Mouse (Mus musculus) midbrain, embryonic 10.5 days (tissue): Measurements from ENCODE around the gene Smdt1. TPM values are rescaled to one million over a fixed set of nuclear protein-coding genes. Genes with fewer than 3 reads are reported as not detected.
A peak's percentile ranks its signal among the peaks of the same experiment; 100 is the strongest.
"Not testable (repeated sequence)": the region's sequence is repeated elsewhere in the genome, so short reads cannot be mapped to it uniquely, and the experiment has no call there.

Source experiments
- DNase-seq: peaks from one replicate; pipeline ENCODE4 v3.0.0-alpha.2; 2017; ENCODE audit warnings: low spot score
- H3K27ac ChIP-seq: fragments of 300-500 bp; sonication (generic); replicated peaks from 2 replicates; pipeline ENCODE4 v1.5.1; 2016; ENCODE audit warnings: mild to moderate bottlenecking
- H3K27me3 ChIP-seq: fragments of 300-500 bp; sonication (generic); 2 replicates; pipeline ENCODE4 v1.6.1; 2016; ENCODE audit warnings: low read depth, mild to moderate bottlenecking; ENCODE audit not compliant: poor library complexity, severe bottlenecking
- H3K36me3 ChIP-seq: fragments of 300-500 bp; sonication (generic); 2 replicates; pipeline ENCODE4 v1.6.1; 2016; ENCODE audit warnings: mild to moderate bottlenecking, moderate library complexity
- H3K4me1 ChIP-seq: fragments of 300-500 bp; sonication (generic); 2 replicates; pipeline ENCODE4 v1.6.1; 2016
- H3K4me3 ChIP-seq: fragments of 300-500 bp; sonication (generic); 2 replicates; pipeline ENCODE4 v1.5.1; 2016; ENCODE audit warnings: mild to moderate bottlenecking, moderate library complexity
- H3K9me3 ChIP-seq: fragments of 300-500 bp; sonication (generic); replicated peaks from 2 replicates; pipeline ENCODE4 v1.6.1; 2016; ENCODE audit warnings: mild to moderate bottlenecking
- WGBS: fragments of 180-500 bp; shearing (Covaris S2); methylation state at CpG from one replicate; pipeline ENCODE4 v1.1.7; 2016; 5-methylcytosine and 5-hydroxymethylcytosine counted together
- polyA plus RNA-seq: library from polyadenylated mRNA; unstranded; fragments of >200 nt; fragmentation: Nextera tagmentation; extraction: Ambion mirVana; gene quantifications from 2 replicates; pipeline ENCODE4 v1.2.1, GENCODE M21; 2016

The Smdt1 gene
- polyA plus RNA-seq, 1 experiment from 2014 or later, result 253 TPM

DNA sequence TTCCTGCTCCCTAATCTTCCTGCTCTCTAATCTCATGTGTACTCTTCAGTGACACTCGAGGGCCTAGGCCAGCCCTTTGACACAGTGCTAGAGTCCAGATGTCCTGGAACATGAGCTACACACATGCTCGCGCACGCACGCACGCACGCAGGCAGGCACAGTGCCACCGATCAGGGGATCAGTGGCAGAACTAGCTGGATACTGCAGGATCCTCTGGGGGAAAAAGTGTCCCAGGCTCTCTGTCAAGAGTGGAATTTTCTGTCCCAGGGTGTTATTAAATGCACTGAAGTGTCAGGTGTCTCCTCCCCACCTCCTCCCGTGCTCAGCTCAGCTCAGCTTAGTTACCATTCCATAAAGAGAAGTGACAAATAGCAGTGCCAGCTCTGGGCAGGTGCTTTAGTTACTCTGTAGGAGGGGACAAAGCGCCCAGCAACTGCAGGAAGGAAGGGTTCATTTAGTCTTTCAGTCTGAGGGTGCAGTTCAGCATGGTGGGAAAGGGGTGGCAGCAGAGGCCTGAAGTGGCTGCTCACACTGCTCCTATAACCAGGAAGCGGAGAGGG lies 22.8 kb downstream of the Smdt1 start:
- Histone ChIP-seq H3K27me3 (no peaks in the 10 kb centered on the region), H3K9me3 (no peaks in the 10 kb centered on the region), H3K4me1 (0 out of 2 replicates have a peak, but pooled peaks cover 4% of the 10 kb centered on the region), H3K36me3 (no peaks in the 10 kb centered on the region), H3K4me3 (no peak overlapping the region), H3K27ac (no peak overlapping the region)
- DNase-seq, result no peak
- 83% methylated on average over 11 of the region's 11 CpGs for WGBS

DNA sequence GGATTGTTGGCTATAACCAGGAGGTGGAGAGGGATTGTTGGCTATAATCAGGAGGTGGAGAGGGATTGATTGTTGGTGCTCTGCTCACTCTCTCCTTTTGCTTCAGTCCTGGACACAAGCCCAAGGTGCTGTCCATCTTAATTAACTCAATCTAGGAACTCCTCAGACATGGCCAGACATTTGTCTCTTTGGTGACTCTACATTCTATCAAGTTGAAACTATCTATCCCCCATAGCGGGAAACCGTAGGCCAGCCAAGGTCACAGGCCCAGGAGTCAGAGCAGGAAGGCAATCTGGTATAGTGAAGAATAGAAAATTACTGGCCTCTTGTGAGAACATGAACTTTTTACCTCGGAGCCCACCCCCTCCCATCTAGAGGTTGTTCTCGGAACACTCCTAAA lies 23.5 kb downstream of the Smdt1 start:
- H3K36me3 ChIP-seq, result no peaks in the 10 kb centered on the region
- no peak overlapping the region for H3K27ac ChIP-seq
- H3K4me1 ChIP-seq, result 0 out of 2 replicates have a peak, but pooled peaks cover 4% of the 10 kb centered on the region
- no peak for DNase-seq
- H3K9me3 ChIP-seq, result no peaks in the 10 kb centered on the region
- H3K4me3 ChIP-seq, result no peak overlapping the region
- H3K27me3 ChIP-seq, result no peaks in the 10 kb centered on the region
- WGBS, result 91% methylated on average over 4 of the region's 4 CpGs

DNA sequence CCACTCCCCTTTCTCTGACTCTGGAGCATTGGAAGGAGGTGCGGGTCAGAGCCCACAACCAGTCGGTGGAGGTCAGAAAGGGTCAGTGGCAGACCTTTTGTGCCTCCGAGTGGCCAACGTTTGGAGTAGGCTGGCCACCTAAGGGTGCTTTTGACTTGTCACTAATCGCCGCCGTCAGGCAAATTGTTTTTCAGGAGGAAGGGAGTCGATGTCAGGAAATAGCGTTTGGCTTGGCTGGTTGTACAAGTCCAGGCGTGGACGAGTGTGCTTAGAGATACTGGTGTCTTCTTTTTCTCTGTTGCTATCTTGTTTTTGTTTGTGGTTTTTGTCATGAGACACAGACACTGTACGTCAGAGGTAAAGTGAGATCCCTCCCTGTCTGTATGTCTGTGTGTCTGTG lies 25.0 kb downstream of the Smdt1 start:
- H3K27ac ChIP-seq, H3K4me3 ChIP-seq, DNase-seq, H3K27me3 ChIP-seq, H3K9me3 ChIP-seq, H3K4me1 ChIP-seq, H3K36me3 ChIP-seq: not testable (repeated sequence)
- 74% methylated on average over 9 of the region's 12 CpGs for WGBS

DNA sequence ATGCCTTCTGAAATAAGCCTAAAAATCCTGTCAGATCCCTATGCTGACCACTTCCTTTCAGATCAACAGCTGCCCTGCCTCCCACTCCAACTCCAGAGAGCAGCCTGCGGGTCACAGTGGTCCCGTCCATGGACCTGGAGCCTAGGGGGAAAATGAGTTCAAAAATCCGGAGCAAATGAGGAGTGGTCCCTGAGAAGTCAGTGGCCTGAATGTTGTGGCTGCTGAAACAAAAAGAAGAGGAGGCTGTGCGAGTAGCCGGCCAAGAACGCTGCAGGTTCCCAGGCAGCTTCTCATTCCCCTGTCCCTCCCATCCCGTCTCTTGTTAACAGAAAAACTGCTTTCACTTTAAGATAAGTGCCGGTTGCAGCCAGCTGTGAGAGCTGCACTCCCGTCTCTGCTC lies 25.8 kb downstream of the Smdt1 start:
- not testable (repeated sequence) for H3K9me3 ChIP-seq, H3K4me1 ChIP-seq, H3K27me3 ChIP-seq, H3K36me3 ChIP-seq, DNase-seq, H3K4me3 ChIP-seq, H3K27ac ChIP-seq
- WGBS, result 13% methylated on average over 7 of the region's 9 CpGs

DNA sequence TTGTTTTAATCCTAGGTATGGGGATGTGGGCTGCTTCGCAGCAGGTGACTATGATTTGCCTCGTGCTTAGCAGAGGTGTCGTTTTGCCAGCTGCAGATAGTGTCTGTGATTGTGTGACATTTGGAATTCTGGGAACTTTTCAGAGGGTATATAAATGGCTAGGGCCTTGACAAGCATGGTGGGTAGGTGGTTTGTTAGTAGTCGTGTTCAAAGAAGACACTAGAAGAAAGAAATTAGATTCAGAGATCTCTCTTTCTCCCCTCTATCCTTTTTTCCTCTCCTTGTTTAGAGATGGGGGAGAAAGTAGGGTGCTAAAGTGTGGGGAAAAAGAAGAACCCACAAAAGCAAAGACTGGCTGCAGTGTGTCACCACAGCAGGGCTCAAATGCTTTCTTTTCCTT lies 29.4 kb downstream of the Smdt1 start:
- Histone ChIP-seq H3K27ac (no peak overlapping the region), H3K4me3 (no peak overlapping the region), H3K4me1 (no peaks in the 10 kb centered on the region), H3K9me3 (no peaks in the 10 kb centered on the region), H3K36me3 (no peaks in the 10 kb centered on the region), H3K27me3 (no peaks in the 10 kb centered on the region)
- no peak for DNase-seq
- 89% methylated on average over 4 of the region's 4 CpGs for WGBS

DNA sequence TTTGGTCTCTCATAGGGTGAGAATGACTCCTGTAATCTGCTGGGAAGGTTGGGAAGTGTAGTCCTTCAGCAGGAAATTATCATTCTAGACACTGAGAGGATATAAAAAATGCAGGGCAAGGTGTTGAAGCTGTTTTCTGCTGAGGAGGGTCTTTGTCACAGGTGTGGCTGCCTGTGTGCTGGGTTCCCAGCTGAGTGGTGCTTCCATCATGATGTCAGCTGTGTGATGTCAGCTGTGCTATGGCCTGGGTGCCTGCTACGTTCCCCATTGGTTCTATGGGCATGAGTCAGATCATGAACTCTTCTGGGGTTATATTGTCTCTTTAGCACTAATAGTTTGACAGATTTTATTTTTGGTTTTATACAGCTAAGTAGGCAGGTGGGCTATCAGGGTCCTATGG lies 30.1 kb downstream of the Smdt1 start:
- WGBS, result 68% methylated on average over 1 of the region's 1 CpGs
- Histone ChIP-seq H3K4me1 (no peaks in the 10 kb centered on the region), H3K36me3 (no peaks in the 10 kb centered on the region), H3K9me3 (no peaks in the 10 kb centered on the region), H3K4me3 (no peak overlapping the region), H3K27ac (no peak overlapping the region), H3K27me3 (no peaks in the 10 kb centered on the region)
- no peak for DNase-seq

DNA sequence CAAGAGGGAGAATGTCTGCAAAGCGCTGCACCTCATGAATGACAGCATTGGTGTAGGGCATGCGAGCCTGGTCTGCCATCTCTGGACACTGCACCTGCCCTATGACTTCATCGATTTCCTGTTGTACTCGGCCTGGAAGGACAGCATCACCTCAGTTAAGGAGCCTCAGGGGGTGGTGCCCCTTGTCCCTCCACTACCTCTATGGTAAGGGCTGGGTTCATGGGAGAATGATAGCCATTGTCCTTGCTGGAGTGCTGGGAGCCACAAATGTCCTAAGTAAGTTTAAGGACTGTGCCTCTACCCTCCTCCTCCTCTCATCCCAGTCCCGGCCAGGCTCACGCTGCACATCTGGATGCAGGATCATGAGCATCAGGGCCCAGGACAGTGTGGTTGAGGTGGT lies 33.7 kb downstream of the Smdt1 start:
- no peak for DNase-seq
- WGBS, result 93% methylated on average over 6 of the region's 6 CpGs
- peaks cover 18% of the 10 kb centered on the region for H3K4me1 ChIP-seq
- no peaks in the 10 kb centered on the region for H3K9me3 ChIP-seq
- H3K27ac ChIP-seq, result no peak overlapping the region
- H3K4me3 ChIP-seq, result no peak overlapping the region
- no peaks in the 10 kb centered on the region for H3K36me3 ChIP-seq
- H3K27me3 ChIP-seq, result no peaks in the 10 kb centered on the region

DNA sequence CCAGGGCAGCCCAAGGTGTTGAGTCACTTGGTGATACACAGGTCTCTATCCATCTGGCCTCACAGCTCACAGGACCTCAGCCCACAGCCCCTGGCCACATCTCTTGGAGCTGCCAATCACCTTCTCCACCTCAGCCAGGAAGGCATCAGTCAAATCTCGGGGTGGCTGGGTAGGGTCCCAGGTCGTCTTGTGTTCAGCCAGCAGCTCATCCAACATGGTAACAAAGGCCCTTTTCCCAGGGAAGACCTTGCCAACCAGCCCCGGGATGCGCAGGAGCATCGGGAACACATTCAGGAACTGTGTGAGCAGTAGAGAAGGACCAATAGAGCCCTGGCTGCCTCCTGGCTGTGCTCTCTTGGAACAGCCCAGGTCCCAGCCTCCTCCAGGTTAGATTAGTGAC lies 34.2 kb downstream of the Smdt1 start:
- DNase-seq, result no peak
- H3K27ac ChIP-seq, result no peak overlapping the region
- H3K36me3 ChIP-seq, result no peaks in the 10 kb centered on the region
- no peaks in the 10 kb centered on the region for H3K9me3 ChIP-seq
- no peak overlapping the region for H3K4me3 ChIP-seq
- WGBS, result 91% methylated on average over 5 of the region's 5 CpGs
- no peaks in the 10 kb centered on the region for H3K27me3 ChIP-seq
- peaks cover 21% of the 10 kb centered on the region for H3K4me1 ChIP-seq

DNA sequence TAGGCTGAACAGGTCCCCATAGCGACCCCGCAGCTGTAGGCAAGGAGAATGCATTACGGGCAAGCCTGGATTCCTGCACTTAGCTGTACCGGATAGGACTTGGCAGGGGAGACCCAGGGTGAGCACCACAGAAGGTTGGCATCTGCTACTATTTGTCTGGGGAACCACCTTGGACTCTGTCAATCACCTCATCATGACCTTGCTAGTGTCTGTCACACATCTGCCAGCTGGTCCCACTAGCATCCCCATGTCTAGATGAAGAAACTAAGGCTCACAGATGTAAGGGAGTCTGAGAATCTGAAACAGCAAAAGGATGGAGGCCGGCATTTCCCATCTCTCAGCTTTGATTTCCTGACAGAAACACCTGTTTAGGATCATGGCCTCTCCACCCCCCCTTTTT lies 35.7 kb downstream of the Smdt1 start:
- no peak overlapping the region for H3K4me3 ChIP-seq
- DNase-seq, result no peak
- H3K9me3 ChIP-seq, result no peaks in the 10 kb centered on the region
- no peaks in the 10 kb centered on the region for H3K36me3 ChIP-seq
- peaks cover 33% of the 10 kb centered on the region for H3K4me1 ChIP-seq
- H3K27me3 ChIP-seq, result no peaks in the 10 kb centered on the region
- 90% methylated on average over 5 of the region's 5 CpGs for WGBS
- no peak overlapping the region for H3K27ac ChIP-seq

DNA sequence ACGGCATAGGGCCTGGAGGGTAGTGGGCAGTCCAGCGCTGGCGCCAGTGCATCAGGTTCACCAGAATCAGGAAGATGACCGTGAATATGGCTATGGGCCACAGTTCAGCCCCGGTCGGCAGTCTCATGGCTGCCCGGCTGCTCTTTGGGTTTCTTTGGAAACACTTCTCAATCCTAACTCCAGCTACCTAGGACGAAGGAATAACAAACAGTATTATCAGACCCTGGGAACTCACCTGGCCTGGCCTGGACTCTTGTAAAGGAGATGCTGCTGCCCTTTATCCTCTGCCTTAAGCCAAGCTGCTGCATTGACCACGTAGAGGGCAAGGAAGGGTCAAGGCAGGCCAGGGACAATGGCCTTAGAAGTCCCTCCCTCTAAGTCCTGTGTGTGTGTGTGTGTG lies 37.1 kb downstream of the Smdt1 start:
- H3K4me3 ChIP-seq, result no peak overlapping the region
- DNase-seq, result no peak
- H3K27ac ChIP-seq, result no peak overlapping the region
- no peaks in the 10 kb centered on the region for H3K9me3 ChIP-seq
- no peaks in the 10 kb centered on the region for H3K36me3 ChIP-seq
- WGBS, result 87% methylated on average over 9 of the region's 9 CpGs
- peaks cover 47% of the 10 kb centered on the region for H3K4me1 ChIP-seq
- no peaks in the 10 kb centered on the region for H3K27me3 ChIP-seq

DNA sequence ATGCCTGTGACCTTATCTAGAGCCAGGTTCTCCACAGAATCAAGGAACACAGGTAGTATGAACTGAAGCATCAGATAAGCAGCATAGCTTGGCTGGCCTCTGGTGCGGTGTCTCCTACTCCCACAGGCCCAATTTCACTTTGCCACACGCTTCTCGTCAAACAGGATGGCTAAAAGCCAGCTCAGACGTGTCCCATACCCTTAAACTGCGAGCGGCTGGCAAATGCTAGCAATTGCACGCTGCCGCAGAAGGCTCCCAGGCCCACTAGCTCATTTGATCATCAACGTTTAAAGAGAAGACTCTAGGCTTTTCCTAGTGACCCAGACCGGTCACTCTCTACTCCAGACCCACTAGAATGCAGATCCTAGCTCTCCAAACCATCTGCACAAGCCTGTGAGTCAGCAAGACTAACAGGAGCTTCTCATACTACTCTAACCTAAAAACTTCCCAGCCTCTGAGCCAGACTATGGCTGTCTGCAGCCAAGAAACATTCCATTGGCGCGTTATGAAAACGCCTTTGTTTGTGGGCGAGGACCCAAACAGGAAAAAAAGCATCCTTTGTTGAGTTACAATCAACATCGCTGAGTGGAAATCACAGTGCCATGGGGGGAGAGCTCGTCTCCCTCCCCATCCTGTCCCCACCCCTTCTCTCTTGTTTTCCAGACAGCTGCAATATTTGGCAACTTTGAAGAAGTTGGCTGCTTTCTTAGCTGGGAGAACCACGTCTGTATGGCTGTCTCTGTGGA lies 37.8 kb downstream of the Smdt1 start:
- Histone ChIP-seq H3K9me3 (no peaks in the 10 kb centered on the region), H3K27ac (peak overlapping the region; percentile 33; the same call in 1 of the 2 replicates), H3K4me1 (peaks cover 52% of the 10 kb centered on the region), H3K27me3 (no peaks in the 10 kb centered on the region), H3K4me3 (no peak overlapping the region), H3K36me3 (no peaks in the 10 kb centered on the region)
- 83% methylated on average over 17 of the region's 17 CpGs for WGBS
- no peak for DNase-seq

DNA sequence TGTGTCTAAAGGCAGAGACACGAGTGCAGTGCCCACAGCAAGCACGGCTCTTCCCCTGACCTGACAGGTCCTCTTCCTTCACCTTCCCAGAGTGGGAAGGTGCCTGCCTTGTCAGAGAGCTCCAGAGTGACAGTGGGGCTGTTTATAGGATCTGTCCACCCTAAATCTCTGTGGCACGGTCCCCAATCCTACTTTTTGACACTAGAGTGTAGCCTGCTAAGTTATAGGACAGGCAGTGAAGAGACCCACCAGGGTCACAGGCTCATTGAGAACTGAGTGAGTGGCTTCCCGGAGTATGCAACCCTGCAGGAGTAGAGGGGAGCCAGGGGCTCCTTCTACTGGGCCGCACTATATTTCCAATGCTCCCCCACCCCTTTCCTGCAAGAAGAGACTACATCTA lies 38.9 kb downstream of the Smdt1 start:
- no peak overlapping the region; the same call in 1 of the 2 replicates for H3K27ac ChIP-seq
- peaks cover 52% of the 10 kb centered on the region for H3K4me1 ChIP-seq
- no peaks in the 10 kb centered on the region for H3K36me3 ChIP-seq
- H3K9me3 ChIP-seq, result no peaks in the 10 kb centered on the region
- DNase-seq, result no peak
- 84% methylated on average over 5 of the region's 5 CpGs for WGBS
- no peak overlapping the region for H3K4me3 ChIP-seq
- H3K27me3 ChIP-seq, result no peaks in the 10 kb centered on the region

DNA sequence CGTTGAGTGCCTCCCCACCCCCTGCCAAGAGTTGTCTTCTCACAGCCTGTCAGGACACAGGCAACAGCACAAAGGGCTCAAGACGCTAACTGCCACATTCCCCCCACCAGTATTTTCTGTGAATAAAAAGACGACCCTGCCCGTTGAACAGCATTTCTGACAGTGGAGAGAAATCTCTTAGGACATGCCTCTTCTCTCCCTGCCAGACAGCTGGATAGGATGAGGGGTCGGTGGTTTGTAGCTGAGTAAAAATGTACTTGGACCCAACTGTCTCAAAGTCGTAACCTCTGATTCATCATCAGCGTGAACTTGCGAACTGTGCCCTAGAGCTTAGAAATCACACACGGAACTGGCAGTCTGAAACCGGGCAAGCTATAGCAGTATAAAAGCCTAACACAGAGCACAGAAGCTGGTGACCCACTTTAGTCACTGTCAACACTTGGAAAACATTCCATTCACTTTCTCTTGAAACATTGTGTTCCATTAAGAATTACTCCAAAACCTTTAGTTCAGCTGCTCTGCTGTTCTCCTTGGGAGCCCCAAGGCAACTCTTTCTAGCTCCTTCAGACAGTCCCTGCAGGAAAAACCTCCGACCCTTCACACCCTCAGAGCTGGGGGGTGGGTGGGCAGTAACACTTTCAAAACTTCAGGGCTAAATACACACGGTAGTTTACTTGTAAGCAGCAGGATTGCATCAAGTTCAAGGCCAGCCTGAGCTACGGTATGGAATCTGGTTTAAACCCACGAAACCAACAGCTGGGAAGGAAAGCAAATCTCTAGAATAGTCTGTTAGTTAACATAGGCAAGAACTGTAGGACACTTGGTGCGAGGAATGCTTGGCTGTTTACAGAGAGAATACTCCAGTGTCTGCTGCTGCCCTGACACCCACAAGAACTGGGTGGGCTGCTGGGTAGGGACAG lies 39.8 kb downstream of the Smdt1 start:
- 69% methylated on average over 15 of the region's 15 CpGs for WGBS
- no peaks in the 10 kb centered on the region for H3K27me3 ChIP-seq
- no peak overlapping the region for H3K4me3 ChIP-seq
- peaks cover 52% of the 10 kb centered on the region for H3K4me1 ChIP-seq
- H3K27ac ChIP-seq, result no peak overlapping the region
- DNase-seq, result no peak
- H3K36me3 ChIP-seq, result no peaks in the 10 kb centered on the region
- no peaks in the 10 kb centered on the region for H3K9me3 ChIP-seq
